Mouse (Mus musculus) cerebellum, adult 2 months (tissue): ENCODE results near the gene 4930404N11Rik.

Source experiments
- CTCF ChIP-seq: fragments of 200-500 bp; IDR thresholded peaks from 2 replicates; pipeline ENCODE4 v1.5.1; 2011; ENCODE audit warnings: low read depth, mild to moderate bottlenecking, control low read depth, low read length, moderate library complexity, borderline replicate concordance; ENCODE audit not compliant: insufficient read depth
- POLR2A ChIP-seq: fragments of 200-500 bp; IDR thresholded peaks from 2 replicates; pipeline ENCODE4 v1.6.1; 2011; ENCODE audit warnings: low read length, control low read depth, borderline replicate concordance; ENCODE audit not compliant: insufficient read depth

DNA sequence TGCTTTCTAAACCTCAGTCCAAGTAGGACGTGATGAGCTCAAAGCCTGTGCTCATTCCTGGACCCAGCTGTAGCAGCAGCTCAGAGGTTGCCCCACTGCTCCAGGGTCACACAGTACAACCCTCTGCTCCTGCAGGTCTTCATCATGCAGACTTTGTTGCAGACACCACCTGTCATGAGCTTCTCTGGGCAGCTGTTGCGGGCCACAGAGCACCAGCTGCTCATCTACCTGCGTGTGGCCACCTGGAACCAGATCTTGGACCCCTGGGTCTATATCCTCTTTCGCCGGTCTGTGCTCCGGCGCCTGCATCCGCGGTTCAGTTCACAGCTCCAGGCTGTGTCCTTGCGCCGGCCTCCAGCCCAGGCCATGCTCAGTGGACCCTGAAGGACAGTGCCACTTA is 31.3 kb downstream of the 4930404N11Rik start:
- TF ChIP-seq CTCF (no peak), POLR2A (no peak)
